Mouse (Mus musculus): Measurements from ENCODE around the gene Samd1. TPM values are rescaled to one million over a fixed set of nuclear protein-coding genes. Genes with fewer than 3 reads are reported as not detected.
"Not testable (repeated sequence)": the region's sequence is repeated elsewhere in the genome, so short reads cannot be mapped to it uniquely, and the experiment has no call there.

The Samd1 gene
- polyA plus RNA-seq, 1 experiment from 2014 or later = 15.4 TPM

DNA sequence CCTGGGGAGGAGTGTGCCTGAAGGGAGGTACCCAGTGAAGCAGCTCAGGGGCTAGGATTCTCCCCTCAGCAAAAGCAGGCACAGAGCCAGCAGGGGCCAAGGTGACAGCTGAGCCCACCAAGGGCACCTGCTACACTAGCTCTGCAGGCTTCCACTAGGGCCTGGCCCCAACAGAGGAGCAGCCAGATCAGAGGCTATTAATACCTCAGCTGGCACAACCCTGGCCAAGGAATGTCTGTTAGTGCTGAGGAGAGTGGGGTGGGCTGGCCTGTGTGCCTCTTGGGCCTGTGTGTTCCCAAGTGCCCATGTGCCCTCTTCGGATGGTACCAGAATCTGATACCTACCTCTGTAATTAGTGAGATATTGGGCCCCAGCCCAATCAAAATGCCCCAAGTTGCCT is 17.2 kb upstream of the Samd1 start:
- no peak overlapping the region for H3K27ac ChIP-seq (ENCODE audit: low read depth)
- no peaks in the 10 kb centered on the region for H3K9me3 ChIP-seq (ENCODE audit: control insufficient read depth, low read length)
- no peak overlapping the region for H3K4me3 ChIP-seq (ENCODE audit: low read depth, low read length)
- no peaks in the 10 kb centered on the region for H3K27me3 ChIP-seq (replicated peaks; ENCODE audit: control insufficient read depth, insufficient read depth, low read length)
- H3K4me2 ChIP-seq (ENCODE audit: low read length) = no peak overlapping the region
- peaks cover 13% of the 10 kb centered on the region for H3K4me1 ChIP-seq (replicated peaks; ENCODE audit: control insufficient read depth, insufficient read depth, low read length)
- H3K36me3 ChIP-seq (ENCODE audit: control insufficient read depth, insufficient read depth, low read length) = peaks cover 66% of the 10 kb centered on the region
- ATAC-seq (replicated peaks; ENCODE audit: low FRiP score, low TSS enrichment, low read depth) (no peak), DNase-seq (ENCODE audit: low spot score) (no peak)
- WGBS = 85% methylated on average over 1 of the region's 1 CpGs
- H3K9ac ChIP-seq (ENCODE audit: low read length) = no peak overlapping the region

DNA sequence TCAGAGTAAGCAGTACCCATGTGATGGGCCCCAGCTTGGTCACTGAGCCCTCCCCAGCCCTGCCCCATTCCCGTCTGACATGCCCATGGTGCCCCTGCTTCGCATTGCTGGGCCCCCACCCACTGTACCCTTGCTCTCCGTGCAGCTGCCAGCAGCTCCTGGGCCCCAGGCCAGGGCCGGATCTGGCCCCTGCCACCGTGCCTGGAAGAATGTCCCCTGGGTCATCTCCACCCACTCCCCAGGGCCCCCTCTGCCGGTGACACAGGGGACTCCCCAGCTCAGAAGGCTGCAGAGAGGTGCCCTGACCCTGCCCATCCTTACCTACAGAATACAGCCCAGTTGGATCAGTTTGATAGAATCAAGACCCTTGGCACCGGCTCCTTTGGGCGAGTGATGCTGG is 16.6 kb upstream of the Samd1 start:
- no peak overlapping the region for H3K4me2 ChIP-seq (ENCODE audit: low read length)
- no peaks in the 10 kb centered on the region for H3K27me3 ChIP-seq (replicated peaks; ENCODE audit: control insufficient read depth, insufficient read depth, low read length)
- H3K4me3 ChIP-seq (ENCODE audit: low read depth, low read length) = no peak overlapping the region
- no peak overlapping the region for H3K9ac ChIP-seq (ENCODE audit: low read length)
- peaks cover 72% of the 10 kb centered on the region for H3K36me3 ChIP-seq (ENCODE audit: control insufficient read depth, insufficient read depth, low read length)
- H3K27ac ChIP-seq (ENCODE audit: low read depth) = no peak overlapping the region
- ATAC-seq (replicated peaks; ENCODE audit: low FRiP score, low TSS enrichment, low read depth) (no peak), DNase-seq (ENCODE audit: low spot score) (no peak)
- H3K9me3 ChIP-seq (ENCODE audit: control insufficient read depth, low read length) = no peaks in the 10 kb centered on the region
- H3K4me1 ChIP-seq (replicated peaks; ENCODE audit: control insufficient read depth, insufficient read depth, low read length) = peaks cover 13% of the 10 kb centered on the region
- 85% methylated on average over 8 of the region's 8 CpGs for WGBS

DNA sequence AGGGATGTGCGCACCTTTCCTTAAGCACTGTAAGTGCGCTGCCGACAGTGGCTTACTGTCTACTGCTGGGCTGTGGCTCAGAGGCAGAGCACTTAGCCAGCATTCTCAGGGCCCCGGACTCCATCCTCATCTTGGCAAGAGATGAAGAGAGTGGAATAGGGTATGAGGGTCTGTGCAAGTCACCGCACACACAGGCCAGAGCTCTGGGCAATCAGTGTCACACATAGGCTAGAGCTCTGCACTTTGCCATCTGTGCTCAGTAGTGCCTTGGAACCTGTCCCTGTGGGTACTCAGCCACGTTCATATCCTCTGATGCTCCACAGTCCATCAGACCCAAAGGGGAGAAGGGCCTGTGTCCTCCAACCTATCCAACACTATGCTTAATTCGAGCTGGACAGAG is 15.9 kb upstream of the Samd1 start:
- no peak for ATAC-seq (replicated peaks; ENCODE audit: low FRiP score, low TSS enrichment, low read depth)

DNA sequence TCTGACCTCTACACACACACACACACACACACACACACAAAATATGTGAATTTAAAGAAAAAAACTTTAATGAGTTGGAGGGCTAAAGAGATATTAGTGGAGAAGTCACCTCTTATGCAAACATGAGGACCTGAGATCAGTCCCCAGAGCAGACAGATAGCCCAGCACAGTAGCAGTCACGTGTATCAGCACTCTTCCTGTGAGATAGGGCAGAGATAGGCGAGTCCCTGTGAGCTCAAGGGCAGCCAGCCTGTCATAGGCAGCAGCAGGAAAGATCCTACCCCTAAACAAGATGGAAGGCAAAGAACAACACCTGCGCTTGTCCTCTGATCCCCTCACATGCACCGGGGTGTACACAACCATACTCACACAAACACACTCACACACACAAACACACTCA is 15.0 kb upstream of the Samd1 start:
- Histone ChIP-seq H3K36me3 (ENCODE audit: control insufficient read depth, insufficient read depth, low read length) (peaks cover 87% of the 10 kb centered on the region), H3K4me1 (replicated peaks; ENCODE audit: control insufficient read depth, insufficient read depth, low read length) (peaks cover 5% of the 10 kb centered on the region)
- WGBS = 80% methylated on average over 4 of the region's 4 CpGs

More for the DNA sequence above, 15.9 kb upstream of the Samd1 start:
- no peaks in the 10 kb centered on the region for H3K9me3 ChIP-seq (ENCODE audit: control insufficient read depth, low read length)
- H3K36me3 ChIP-seq (ENCODE audit: control insufficient read depth, insufficient read depth, low read length) = peaks cover 78% of the 10 kb centered on the region
- peaks cover 13% of the 10 kb centered on the region for H3K4me1 ChIP-seq (replicated peaks; ENCODE audit: control insufficient read depth, insufficient read depth, low read length)
- H3K9ac ChIP-seq (ENCODE audit: low read length) = no peak overlapping the region
- DNase-seq (ENCODE audit: low spot score) = no peak
- H3K27me3 ChIP-seq (replicated peaks; ENCODE audit: control insufficient read depth, insufficient read depth, low read length) = no peaks in the 10 kb centered on the region
- no peak overlapping the region for H3K4me2 ChIP-seq (ENCODE audit: low read length)
- WGBS = 95% methylated on average over 7 of the region's 7 CpGs
- H3K4me3 ChIP-seq (ENCODE audit: low read depth, low read length) = no peak overlapping the region
- no peak overlapping the region for H3K27ac ChIP-seq (ENCODE audit: low read depth)

DNA sequence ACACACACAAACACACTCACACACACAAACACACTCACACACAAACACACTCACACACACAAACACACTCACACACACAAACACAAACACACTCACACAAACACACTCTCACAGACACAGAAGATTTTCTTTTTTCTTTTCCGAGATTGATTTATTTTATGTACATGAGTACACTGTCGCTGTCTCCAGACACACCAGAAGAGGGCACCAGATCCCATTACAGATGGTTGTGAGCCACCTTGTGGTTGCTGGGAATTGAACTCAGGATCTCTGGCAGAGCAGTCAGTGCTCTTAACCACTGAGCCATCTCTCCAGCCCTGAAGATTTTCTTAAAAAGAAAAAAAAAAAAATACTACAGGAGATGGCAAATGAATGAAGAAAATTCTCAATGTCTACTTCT is 14.2 kb upstream of the Samd1 start:
- 96% methylated on average over 2 of the region's 2 CpGs for WGBS
- H3K27ac ChIP-seq (ENCODE audit: low read depth); ATAC-seq (replicated peaks; ENCODE audit: low FRiP score, low TSS enrichment, low read depth); H3K27me3 ChIP-seq (replicated peaks; ENCODE audit: control insufficient read depth, insufficient read depth, low read length); H3K9ac ChIP-seq (ENCODE audit: low read length); DNase-seq (ENCODE audit: low spot score); H3K4me2 ChIP-seq (ENCODE audit: low read length); H3K9me3 ChIP-seq (ENCODE audit: control insufficient read depth, low read length); H3K4me3 ChIP-seq (ENCODE audit: low read depth, low read length); H3K4me1 ChIP-seq (replicated peaks; ENCODE audit: control insufficient read depth, insufficient read depth, low read length): not testable (repeated sequence)
- peaks cover 91% of the 10 kb centered on the region for H3K36me3 ChIP-seq (ENCODE audit: control insufficient read depth, insufficient read depth, low read length)

More for the DNA sequence above, 15.0 kb upstream of the Samd1 start:
- Histone ChIP-seq H3K27ac (ENCODE audit: low read depth) (no peak overlapping the region), H3K4me3 (ENCODE audit: low read depth, low read length) (no peak overlapping the region), H3K9me3 (ENCODE audit: control insufficient read depth, low read length) (no peaks in the 10 kb centered on the region), H3K9ac (ENCODE audit: low read length) (no peak overlapping the region), H3K27me3 (replicated peaks; ENCODE audit: control insufficient read depth, insufficient read depth, low read length) (no peaks in the 10 kb centered on the region), H3K4me2 (ENCODE audit: low read length) (no peak overlapping the region)
- DNase-seq (ENCODE audit: low spot score) (no peak), ATAC-seq (replicated peaks; ENCODE audit: low FRiP score, low TSS enrichment, low read depth) (no peak)

DNA sequence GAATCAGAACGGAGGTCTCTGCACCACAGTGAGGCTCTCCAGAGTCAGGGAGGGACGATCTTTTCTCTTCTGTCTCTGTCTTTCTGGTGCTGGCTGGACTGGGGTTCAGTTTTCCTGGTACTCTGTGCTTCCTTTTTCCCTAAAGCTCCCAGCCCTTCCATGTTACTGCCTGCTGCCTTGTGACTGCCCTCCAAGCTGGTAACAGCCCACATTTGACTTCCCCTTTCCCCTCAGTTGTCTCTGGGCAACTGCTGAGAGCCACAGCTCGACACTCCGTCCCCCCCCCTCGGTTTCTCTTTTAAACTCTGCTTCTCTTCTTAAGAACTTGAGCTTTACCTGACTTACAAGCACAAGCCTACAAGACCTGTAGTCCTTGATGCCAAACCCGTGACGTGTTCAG is 8.2 kb upstream of the Samd1 start:
- H3K4me1 ChIP-seq (replicated peaks; ENCODE audit: control insufficient read depth, insufficient read depth, low read length) = no peaks in the 10 kb centered on the region
- no peaks in the 10 kb centered on the region for H3K9me3 ChIP-seq (ENCODE audit: control insufficient read depth, low read length)
- no peak overlapping the region for H3K4me2 ChIP-seq (ENCODE audit: low read length)
- WGBS = 86% methylated on average over 7 of the region's 7 CpGs
- ATAC-seq (replicated peaks; ENCODE audit: low FRiP score, low TSS enrichment, low read depth) = no peak
- H3K27me3 ChIP-seq (replicated peaks; ENCODE audit: control insufficient read depth, insufficient read depth, low read length) = no peaks in the 10 kb centered on the region
- H3K36me3 ChIP-seq (ENCODE audit: control insufficient read depth, insufficient read depth, low read length) = peaks cover 92% of the 10 kb centered on the region
- no peak overlapping the region for H3K9ac ChIP-seq (ENCODE audit: low read length)
- H3K27ac ChIP-seq (ENCODE audit: low read depth) = no peak overlapping the region
- no peak overlapping the region for H3K4me3 ChIP-seq (ENCODE audit: low read depth, low read length)
- no peak for DNase-seq (ENCODE audit: low spot score)

DNA sequence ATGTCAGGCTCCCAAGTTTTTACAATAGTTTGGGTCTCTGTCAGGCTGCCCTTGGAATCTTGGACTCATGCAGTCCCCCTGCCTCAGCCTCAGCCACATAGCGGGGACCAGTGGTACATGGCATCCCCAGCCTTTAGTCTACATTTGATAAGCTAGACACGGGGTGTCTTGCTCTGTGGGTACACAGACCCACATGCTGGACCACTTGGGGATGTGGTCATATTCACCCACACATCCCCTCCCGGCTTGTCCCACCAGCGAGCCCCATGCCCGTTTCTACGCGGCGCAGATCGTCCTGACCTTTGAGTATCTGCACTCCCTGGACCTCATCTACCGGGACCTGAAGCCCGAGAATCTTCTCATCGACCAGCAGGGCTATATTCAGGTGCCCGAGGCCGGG is 7.3 kb upstream of the Samd1 start:
- Histone ChIP-seq H3K27ac (ENCODE audit: low read depth) (no peak overlapping the region), H3K4me1 (replicated peaks; ENCODE audit: control insufficient read depth, insufficient read depth, low read length) (no peaks in the 10 kb centered on the region), H3K9ac (ENCODE audit: low read length) (no peak overlapping the region), H3K9me3 (ENCODE audit: control insufficient read depth, low read length) (no peaks in the 10 kb centered on the region), H3K27me3 (replicated peaks; ENCODE audit: control insufficient read depth, insufficient read depth, low read length) (no peaks in the 10 kb centered on the region), H3K36me3 (ENCODE audit: control insufficient read depth, insufficient read depth, low read length) (peaks cover 92% of the 10 kb centered on the region), H3K4me2 (ENCODE audit: low read length) (no peak overlapping the region), H3K4me3 (ENCODE audit: low read depth, low read length) (no peak overlapping the region)
- WGBS = 94% methylated on average over 14 of the region's 14 CpGs
- DNase-seq (ENCODE audit: low spot score) (no peak), ATAC-seq (replicated peaks; ENCODE audit: low FRiP score, low TSS enrichment, low read depth) (no peak)

DNA sequence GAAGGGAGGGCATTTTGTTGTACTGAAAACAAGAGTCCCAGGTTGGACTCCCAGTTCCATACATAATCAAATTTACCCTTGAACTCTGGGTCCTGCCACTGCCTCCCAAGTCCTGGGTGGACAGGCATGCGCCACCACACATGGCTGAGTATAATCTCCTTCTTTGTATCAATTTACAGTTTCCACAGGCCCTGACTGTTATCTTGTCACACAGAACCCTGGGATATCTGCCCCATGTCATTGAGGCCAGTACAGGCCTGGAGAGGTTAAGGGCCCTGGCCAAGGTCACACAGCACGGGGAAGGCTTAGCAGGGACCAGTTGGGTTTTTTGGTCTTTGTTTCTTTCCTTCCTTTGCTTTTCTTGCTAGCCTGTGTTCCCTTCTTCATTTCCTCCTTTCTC is 5.0 kb upstream of the Samd1 start:
- WGBS = 81% methylated on average over 2 of the region's 2 CpGs
- H3K9ac ChIP-seq (ENCODE audit: low read length) = no peak overlapping the region
- no peak overlapping the region for H3K4me3 ChIP-seq (ENCODE audit: low read depth, low read length)
- ATAC-seq (replicated peaks; ENCODE audit: low FRiP score, low TSS enrichment, low read depth) (no peak), DNase-seq (ENCODE audit: low spot score) (no peak)
- no peaks in the 10 kb centered on the region for H3K9me3 ChIP-seq (ENCODE audit: control insufficient read depth, low read length)
- H3K4me1 ChIP-seq (replicated peaks; ENCODE audit: control insufficient read depth, insufficient read depth, low read length) = peaks cover 5% of the 10 kb centered on the region
- no peak overlapping the region for H3K27ac ChIP-seq (ENCODE audit: low read depth)
- H3K36me3 ChIP-seq (ENCODE audit: control insufficient read depth, insufficient read depth, low read length) = peaks cover 71% of the 10 kb centered on the region
- no peaks in the 10 kb centered on the region for H3K27me3 ChIP-seq (replicated peaks; ENCODE audit: control insufficient read depth, insufficient read depth, low read length)
- no peak overlapping the region for H3K4me2 ChIP-seq (ENCODE audit: low read length)

DNA sequence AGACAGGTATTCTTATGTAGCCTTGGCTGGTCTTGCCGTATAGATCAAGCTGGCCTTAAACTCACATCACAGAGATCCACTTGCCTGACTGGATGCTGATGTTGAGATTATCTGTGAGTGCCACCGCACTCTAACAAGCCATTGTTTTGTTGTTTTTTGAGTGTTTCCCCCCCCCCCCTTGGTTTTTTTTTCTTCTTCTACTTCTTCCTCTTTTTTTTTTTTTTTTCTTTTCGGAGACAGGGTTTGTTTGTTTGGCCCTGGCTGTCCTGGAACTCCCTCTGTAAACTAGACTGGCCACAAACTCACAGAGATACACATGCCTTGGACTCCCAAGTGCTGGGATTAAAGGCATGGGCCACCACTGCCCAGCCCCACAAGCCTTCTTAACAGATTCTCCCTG is 3.4 kb upstream of the Samd1 start:
- H3K4me3 ChIP-seq (ENCODE audit: low read depth, low read length) = no peak overlapping the region
- ATAC-seq (replicated peaks; ENCODE audit: low FRiP score, low TSS enrichment, low read depth) (no peak), DNase-seq (ENCODE audit: low spot score) (no peak)
- H3K4me2 ChIP-seq (ENCODE audit: low read length) = no peak overlapping the region
- no peak overlapping the region for H3K27ac ChIP-seq (ENCODE audit: low read depth)
- peaks cover 9% of the 10 kb centered on the region for H3K4me1 ChIP-seq (replicated peaks; ENCODE audit: control insufficient read depth, insufficient read depth, low read length)
- H3K9ac ChIP-seq (ENCODE audit: low read length) = no peak overlapping the region
- no peaks in the 10 kb centered on the region for H3K27me3 ChIP-seq (replicated peaks; ENCODE audit: control insufficient read depth, insufficient read depth, low read length)
- H3K9me3 ChIP-seq (ENCODE audit: control insufficient read depth, low read length) = no peaks in the 10 kb centered on the region
- peaks cover 55% of the 10 kb centered on the region for H3K36me3 ChIP-seq (ENCODE audit: control insufficient read depth, insufficient read depth, low read length)
- 85% methylated on average over 3 of the region's 3 CpGs for WGBS

Measured in intestine, embryonic 14.5 days (tissue).